Mouse (Mus musculus): ENCODE measurements around the gene Inafm2.

Inafm2 gene

DNA sequence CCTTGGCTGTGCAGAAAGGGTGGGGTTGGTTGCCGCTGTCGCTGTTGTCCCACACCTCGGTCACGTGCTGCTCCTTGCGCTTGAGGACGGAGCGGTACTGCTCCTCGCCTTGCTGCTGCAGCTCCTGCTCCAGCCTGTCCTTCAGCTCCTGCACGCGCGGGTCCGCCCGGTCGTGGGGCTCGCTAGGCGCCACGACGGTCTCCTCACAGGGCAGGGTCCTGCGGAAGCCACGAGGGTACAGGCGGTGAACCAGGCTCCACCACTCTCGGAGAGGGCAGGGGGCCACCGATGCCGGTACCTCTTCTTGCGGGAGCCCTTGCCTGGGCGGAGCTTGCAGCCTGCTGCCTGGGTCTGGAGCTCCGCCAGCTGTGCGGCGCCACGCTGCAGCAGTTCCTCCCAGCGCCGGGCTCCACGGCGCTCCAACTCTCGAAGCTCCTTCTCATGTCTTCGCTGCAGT is 34.5 kb upstream of the Inafm2 start:
- ChIA-PET CTCF (interaction anchor here (0.9 to 3.8 kb wide), 17 partner anchors 9 to 224 kb away, joined by 3 to 19 read pairs (median 5); no protein-coding TSS in a partner anchor), POLR2A (interaction anchor here in 3 of 4 experiments (1.0 to 3.5 kb wide), 11 partner anchors 7 to 224 kb away, joined by 3 to 20 read pairs (median 3); partner anchors contain the start of genes Ankrd63 (in 1 of the 3), Bahd1 (in 1 of the 3) and Disp2 (in 1 of the 3))

GRCm38 (mm10) chr2:118713631-118714030 is 31.9 kb upstream of the Inafm2 start:
- CTCF ChIA-PET = interaction anchor here in 2 of 4 experiments (0.7 to 0.8 kb wide), 2 partner anchors 13 to 17 kb away, joined by 3 read pairs; no protein-coding TSS in a partner anchor
- POLR2A ChIA-PET = interaction anchor here in 1 of 4 experiments (1.2 to 3.5 kb wide), 2 partner anchors 10 to 11 kb away, joined by 3 to 20 read pairs; partner anchors contain the start of gene Ankrd63

DNA sequence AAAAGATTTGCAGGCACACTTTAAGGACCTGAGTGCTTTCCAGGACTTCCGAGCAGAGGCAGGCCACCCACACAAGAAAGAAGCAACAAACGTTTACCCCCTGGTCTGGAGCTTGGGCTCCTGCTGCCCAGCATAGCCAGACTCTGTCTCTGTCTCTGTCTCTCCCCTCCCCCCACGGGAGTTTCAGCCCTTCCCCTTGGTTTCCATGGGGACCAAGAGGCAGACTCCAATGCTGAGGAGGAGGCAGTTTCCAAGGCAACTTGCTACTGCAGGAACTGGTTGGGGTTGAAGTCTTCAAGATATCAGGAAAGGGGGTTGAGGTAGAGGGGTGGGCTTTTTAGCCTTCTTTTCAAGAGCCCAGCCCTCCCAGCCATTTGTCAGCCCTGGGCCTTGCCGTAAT is 31.3 kb upstream of the Inafm2 start:
- ChIA-PET POLR2A (interaction anchor here in 1 of 4 experiments (0.6 to 1.2 kb wide), 2 partner anchors 11 to 66 kb away, joined by 3 to 4 read pairs; no protein-coding TSS in a partner anchor), CTCF (interaction anchor here in 1 of 4 experiments (0.7 kb wide), 1 partner anchor 14 kb away, joined by 3 read pairs; no protein-coding TSS in a partner anchor)

GRCm38 (mm10) chr2:118716677-118717076 is 28.9 kb upstream of the Inafm2 start:
- ChIA-PET POLR2A (no interaction called here), CTCF (interaction anchor here in 2 of 4 experiments (0.6 to 1.6 kb wide), 2 partner anchors 14 to 180 kb away, joined by 3 to 4 read pairs; no protein-coding TSS in a partner anchor)

DNA sequence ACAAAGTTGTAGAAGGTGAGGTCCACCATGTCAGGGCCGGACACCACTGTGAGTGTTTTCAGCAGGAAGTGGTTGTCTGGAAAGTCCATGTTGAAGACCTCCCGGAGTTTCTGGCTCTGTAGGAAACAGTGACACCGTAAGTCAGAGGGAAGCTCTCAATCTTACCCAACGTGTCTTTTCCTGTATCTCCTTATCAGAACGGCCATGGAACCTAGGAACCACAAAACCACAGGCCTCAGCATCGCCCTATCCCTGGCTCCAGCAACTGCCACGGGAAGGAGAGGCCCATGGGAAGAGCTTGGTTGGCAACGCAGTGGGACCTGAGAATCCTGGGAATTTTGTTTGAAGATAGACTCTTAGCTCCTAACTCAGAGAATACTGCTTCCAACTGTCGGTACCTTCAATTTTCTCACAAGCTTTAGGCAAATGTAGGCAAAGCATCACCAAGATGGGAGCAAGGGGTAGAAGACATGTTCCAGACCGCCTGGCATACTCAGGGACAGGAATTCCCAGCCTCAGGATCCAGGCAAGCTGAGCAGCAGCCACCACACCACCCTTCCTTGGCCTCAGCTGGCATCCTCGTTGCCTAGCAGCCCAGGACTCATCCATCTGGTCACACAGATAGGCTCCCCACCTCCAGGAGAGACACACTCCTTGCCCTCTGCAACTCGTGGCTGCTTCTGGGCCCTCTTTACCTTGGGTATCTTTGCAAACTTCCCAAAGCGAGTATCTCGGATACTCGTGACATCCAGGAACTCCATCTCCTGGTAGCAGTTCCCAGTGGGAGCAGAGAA is 21.7 kb upstream of the Inafm2 start:
- ChIA-PET CTCF (interaction anchor here in 2 of 4 experiments (0.6 to 1.4 kb wide), 2 partner anchors 86 to 291 kb away, joined by 3 to 4 read pairs; no protein-coding TSS in a partner anchor), POLR2A (interaction anchor here in 3 of 4 experiments (0.6 to 1.5 kb wide), 4 partner anchors 12 to 27 kb away, joined by 3 to 5 read pairs (median 3); no protein-coding TSS in a partner anchor)

DNA sequence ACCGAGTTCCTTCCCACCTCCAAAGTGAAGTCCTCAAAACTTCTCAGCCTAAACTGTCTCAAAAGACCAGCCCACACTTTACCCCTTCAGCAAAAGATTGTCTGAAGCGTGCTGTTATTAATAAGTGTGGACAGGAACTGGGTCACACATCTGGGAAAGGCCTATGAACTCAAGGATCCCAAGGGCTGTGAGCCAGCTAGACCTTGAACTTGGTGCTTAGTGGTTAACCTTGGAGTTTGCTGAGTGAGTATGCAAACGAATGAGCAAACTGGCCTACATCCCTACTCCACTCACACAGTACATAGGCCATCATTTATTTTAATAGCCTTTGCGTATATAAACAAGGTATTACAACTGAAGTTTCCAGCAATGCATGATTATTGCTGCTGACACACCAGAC is 20.0 kb upstream of the Inafm2 start:
- POLR2A ChIA-PET = interaction anchor here in 1 of 4 experiments (0.9 kb wide), 1 partner anchor 12 kb away, joined by 3 read pairs; no protein-coding TSS in a partner anchor
- CTCF ChIA-PET = interaction anchor here in 1 of 4 experiments (1.3 to 1.7 kb wide), 2 partner anchors 27 to 30 kb away, joined by 3 read pairs; no protein-coding TSS in a partner anchor

GRCm38 (mm10) chr2:118726873-118727272 is 18.7 kb upstream of the Inafm2 start:
- CTCF ChIA-PET = interaction anchor here in 1 of 4 experiments (0.5 kb wide), 1 partner anchor 37 kb away, joined by 6 read pairs; no protein-coding TSS in a partner anchor
- POLR2A ChIA-PET = no interaction called here

DNA sequence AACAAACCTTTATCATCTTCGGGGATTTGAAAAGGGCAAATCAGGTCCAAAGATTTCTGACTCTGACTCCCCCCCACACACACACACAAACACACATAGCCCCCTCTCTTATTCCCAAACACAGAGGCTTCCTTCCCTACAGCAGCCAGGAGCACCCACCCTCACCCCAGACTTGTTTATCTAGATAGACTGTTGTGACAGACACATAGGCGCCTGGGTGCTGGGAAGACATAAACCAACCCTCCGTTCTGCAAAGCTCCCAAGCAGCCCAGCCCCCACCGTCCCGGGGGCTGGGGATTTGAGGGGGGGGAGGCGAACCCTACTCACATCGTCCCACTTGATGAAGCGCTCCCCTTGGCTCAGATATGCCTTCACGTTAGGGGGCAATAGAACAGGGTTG is 17.6 kb upstream of the Inafm2 start:
- CTCF ChIA-PET = interaction anchor here in 3 of 4 experiments (0.6 to 3.3 kb wide), 6 partner anchors 48 to 599 kb away, joined by 4 to 23 read pairs (median 6); no protein-coding TSS in a partner anchor

GRCm38 (mm10) chr2:118728337-118728736 is 17.2 kb upstream of the Inafm2 start, which contains the start of gene Plcb2:
TSS of gene Plcb2 (minus strand) at chr2:118728438.
- POLR2A ChIA-PET = interaction anchor here in 3 of 4 experiments (0.5 to 1.6 kb wide), 3 partner anchors 17 to 73 kb away, joined by 3 to 4 read pairs (median 3); partner anchors contain the start of gene Inafm2 (in 1 of the 3)
- CTCF ChIA-PET = interaction anchor here in 3 of 4 experiments (0.6 to 3.3 kb wide), 7 partner anchors 32 to 599 kb away, joined by 4 to 23 read pairs (median 6); no protein-coding TSS in a partner anchor

More for the DNA sequence above, 17.6 kb upstream of the Inafm2 start:
- POLR2A ChIA-PET = interaction anchor here in 3 of 4 experiments (0.5 to 1.6 kb wide), 3 partner anchors 17 to 72 kb away, joined by 3 to 4 read pairs (median 3); partner anchors contain the start of gene Inafm2 (in 1 of the 3)

- ChIA-PET CTCF (interaction anchor here (0.6 to 3.3 kb wide), 8 partner anchors 29 to 242 kb away, joined by 4 to 23 read pairs (median 6); no protein-coding TSS in a partner anchor), POLR2A (interaction anchor here in 1 of 4 experiments (1.6 kb wide), 1 partner anchor 16 kb away, joined by 3 read pairs; the partner anchor contains the start of gene Inafm2)
Observed at GRCm38 (mm10) chr2:118729194-118729593, 16.4 kb upstream of the Inafm2 start.

DNA sequence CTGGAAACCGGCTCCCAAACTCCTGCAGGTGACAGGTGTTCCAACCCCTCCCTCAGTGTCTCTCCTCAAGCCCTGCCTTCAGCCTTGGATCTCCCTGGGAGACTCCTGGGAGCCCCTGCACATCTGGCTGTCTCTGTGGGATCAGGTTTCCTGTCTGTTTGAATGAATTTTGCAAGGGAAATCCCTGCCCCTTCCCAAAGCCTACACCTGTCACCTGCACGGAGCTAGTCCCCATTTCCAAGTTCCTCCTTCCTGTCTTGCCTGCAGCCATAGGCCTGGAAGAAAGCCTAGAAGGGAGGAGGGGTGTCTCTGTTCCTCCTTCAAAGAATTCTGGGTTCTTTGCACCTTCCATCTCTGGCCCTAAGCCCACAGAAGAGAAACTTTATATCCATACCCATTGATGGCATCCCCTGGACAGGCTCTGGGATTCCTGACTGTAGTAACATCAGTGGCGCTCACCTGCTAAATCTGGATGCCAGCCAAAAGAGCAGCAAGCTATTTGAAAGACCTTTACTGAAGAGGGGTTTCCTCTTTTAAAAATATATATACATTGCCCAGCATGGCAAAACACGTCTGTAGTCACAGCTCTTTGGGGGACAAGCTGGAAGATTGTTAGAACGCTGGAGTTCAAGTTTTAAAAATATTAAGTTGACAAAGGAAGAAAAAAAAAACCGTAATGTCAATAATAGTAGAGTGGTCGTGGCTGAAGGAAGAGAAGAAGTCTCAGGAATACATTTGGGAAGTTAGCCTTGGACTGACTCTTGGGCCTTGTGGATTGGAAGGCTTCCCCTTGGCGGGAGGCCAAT is 15.5 kb upstream of the Inafm2 start:
- ChIA-PET CTCF (interaction anchor here (0.6 to 3.3 kb wide), 21 partner anchors 19 to 459 kb away, joined by 3 to 23 read pairs (median 4); partner anchors contain the start of gene Bahd1 (in 1 of the 4)), POLR2A (interaction anchor here in 1 of 4 experiments (1.0 kb wide), 1 partner anchor 92 kb away, joined by 3 read pairs; no protein-coding TSS in a partner anchor)

- POLR2A ChIA-PET = interaction anchor here in 1 of 4 experiments (1.0 kb wide), 1 partner anchor 93 kb away, joined by 3 read pairs; no protein-coding TSS in a partner anchor
- CTCF ChIA-PET = interaction anchor here (0.6 to 3.3 kb wide), 21 partner anchors 14 to 459 kb away, joined by 3 to 23 read pairs (median 3); no protein-coding TSS in a partner anchor
Observed at GRCm38 (mm10) chr2:118730622-118730915, 15.0 kb upstream of the Inafm2 start.

DNA sequence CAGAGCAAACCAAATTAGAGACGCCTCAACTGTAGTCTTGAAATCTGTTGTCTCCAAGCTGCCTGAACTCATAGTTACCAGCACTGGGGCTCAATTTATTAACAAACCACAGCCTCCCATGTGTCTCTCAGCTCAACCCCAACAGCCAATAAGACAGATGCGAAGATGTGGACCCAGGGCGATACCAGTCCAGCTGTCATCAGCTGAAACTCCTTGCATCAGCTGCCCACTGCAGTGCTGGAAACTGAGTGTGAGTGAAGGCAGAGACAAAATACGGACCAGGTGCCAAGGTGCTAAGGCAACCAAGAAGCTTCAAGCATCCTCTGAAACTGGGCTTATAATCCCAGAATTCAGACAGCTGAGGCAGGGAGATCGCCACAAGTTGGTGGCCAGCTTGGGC is 13.6 kb upstream of the Inafm2 start:
- ChIA-PET CTCF (interaction anchor here in 1 of 4 experiments (0.5 to 0.6 kb wide), 2 partner anchors 15 to 36 kb away, joined by 3 read pairs; no protein-coding TSS in a partner anchor), POLR2A (interaction anchor here in 1 of 4 experiments (0.7 kb wide), 1 partner anchor 28 kb away, joined by 3 read pairs; the partner anchor contains the start of gene Ankrd63)

DNA sequence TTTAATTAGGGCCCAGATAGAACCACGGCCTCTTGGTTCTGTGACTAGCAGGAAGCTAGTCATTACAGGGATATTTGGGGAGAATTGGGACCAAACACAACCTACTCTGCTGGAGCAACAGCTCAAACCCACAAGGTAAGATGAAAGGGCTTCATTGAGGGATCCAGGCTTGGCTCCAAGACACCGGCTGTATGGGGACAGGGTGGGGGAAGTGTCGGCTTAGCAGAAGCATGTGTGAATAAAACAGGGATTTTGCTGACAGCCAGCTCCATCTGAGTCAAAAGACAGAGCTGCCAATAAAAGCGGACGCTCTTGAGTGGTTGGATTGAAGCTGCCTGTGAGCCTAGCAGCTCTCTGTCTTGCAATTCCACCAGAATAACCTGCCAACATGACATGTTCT is 12.2 kb upstream of the Inafm2 start:
- CTCF ChIA-PET = no interaction called here
- POLR2A ChIA-PET = no interaction called here

DNA sequence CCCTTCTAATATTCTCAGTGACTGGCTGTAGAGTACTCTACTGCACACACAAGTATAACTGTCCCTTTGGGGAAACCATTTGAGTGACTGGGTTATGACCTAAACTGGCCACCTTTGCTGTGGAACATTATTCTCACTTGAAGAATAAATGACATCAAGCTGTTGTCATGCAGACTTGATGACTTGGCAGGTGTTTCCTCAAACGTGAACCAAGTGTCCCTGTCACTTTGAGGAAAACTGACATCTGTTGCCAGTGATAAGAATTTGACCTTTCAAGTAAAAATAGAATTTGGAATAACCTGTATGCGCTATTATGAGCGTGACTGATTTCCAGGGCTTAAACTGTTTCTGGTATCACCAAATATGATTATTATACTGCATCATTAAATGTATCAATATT is 5.2 kb upstream of the Inafm2 start:
- POLR2A ChIA-PET = no interaction called here
- CTCF ChIA-PET = no interaction called here

GRCm38 (mm10) chr2:118741183-118741582 is 4.4 kb upstream of the Inafm2 start:
- POLR2A ChIA-PET = no interaction called here
- CTCF ChIA-PET = interaction anchor here in 1 of 4 experiments (0.9 to 1.9 kb wide), 2 partner anchors 23 to 103 kb away, joined by 4 to 7 read pairs; no protein-coding TSS in a partner anchor

DNA sequence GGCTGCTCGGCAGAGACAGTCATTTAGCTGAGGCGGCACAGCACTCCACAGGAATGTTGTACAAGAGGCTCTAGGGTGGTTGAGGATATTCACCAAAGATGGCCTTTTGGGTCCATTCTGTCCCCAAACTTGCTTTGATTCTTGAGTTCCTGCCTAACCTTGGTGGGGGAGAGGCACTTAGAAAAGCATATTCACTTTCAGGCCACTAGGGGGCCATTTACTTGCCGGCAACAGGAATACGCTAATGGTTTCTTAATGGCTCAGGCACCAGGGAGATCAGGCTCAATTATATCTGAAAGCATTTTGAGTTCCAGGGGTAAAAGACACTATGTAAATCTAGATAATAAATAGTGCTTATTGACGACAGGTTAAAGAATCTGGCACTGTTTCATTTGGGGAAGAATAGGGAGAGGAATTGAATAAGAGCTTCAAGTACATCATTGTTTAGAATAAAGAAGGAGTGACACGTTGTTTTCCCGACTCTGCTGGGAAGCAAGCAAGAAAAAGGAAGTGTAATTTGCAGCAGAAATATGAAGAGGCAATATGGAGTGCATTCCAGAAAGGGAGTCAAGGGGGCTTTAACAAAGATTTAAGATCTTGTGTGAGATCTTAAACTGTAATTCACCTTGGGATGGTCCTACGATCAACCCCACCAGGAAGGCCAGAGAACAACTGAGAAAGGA is 2.2 kb upstream of the Inafm2 start:
- ChIA-PET CTCF (interaction anchor here in 2 of 4 experiments (0.5 to 1.9 kb wide), 5 partner anchors 8 to 275 kb away, joined by 3 to 7 read pairs (median 3); no protein-coding TSS in a partner anchor), POLR2A (interaction anchor here in 1 of 4 experiments (1.2 kb wide), 1 partner anchor 19 kb away, joined by 3 read pairs; no protein-coding TSS in a partner anchor)
